Mouse (Mus musculus): ENCODE results near the gene Zeb2.
A peak's percentile ranks its signal among the peaks of the same experiment; 100 is the strongest.

Zeb2 gene

DNA sequence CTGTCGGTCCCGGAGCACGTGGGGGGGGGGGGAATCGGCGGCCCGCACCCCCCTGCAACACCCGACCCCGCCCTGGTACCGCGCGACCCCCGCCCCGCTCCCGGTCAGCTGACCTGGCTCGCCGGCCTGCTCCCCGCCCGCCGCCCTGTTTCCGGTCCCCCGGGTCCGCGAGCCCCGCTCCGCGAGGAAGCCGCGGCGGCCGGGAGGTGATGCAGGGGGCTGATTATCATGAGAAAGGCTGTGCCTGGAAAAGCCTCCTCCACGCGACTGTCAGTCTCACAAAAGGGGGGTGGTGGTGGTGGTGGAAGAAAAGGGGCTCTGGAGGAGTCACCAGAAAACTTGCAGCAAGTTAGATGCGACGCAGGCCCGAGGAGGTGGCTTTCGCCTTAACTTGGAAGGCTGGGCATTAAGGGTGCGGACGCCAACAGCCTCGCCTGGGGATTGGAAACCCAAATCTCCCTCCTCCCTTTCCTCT is at the start of gene Zeb2:
Zeb2 (minus strand) TSS at position 309 of the 475 bp plus-strand sequence.
- peak; percentile 59 to 82 for DNase-seq

- no peak for DNase-seq
Observed at GRCm38 (mm10) chr2:45158785-45159184, 41.6 kb upstream of the Zeb2 start.

DNA sequence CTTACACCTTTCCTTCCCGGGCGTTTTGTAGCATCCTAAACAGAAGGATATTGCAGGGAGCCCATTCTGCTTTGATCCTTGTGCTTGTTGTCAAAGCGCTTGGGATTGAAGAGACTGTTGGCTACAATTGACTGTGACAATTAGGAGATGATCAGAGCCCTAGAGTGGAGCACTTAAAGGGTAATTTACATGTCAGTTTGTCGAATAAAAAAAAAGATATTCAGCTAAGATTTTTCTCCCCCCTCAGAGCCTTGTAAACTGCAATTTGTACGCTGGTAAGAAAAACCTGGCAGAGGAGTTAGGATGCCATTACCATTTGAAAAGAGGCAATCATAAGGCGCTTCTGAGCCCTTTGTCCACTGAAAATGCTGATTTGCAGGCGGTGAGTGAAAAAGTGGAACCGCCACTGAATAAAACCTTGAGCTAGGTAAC is 41.2 kb upstream of the Zeb2 start:
- DNase-seq: no peak

DNA sequence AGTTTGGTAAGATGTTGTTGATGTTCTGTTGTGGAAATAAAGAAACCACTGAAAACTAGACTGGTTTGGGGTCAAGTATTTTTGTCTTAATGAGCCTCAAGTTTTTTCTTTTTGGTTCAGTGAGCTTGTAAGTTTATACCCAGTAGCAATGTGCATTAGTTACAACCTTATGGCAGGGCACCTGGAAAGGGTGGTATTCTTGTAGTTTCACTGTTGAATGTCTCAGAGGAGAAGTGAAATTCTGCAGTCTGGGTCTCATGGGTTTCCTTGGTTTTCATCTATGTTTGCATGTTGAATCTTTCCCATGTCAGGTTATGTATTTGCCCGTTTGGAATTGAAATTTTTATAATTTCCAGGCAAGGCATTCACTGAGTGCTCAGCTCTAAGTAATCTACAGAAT is 36.1 kb upstream of the Zeb2 start:
- no peak for DNase-seq

- no peak for DNase-seq
Observed at GRCm38 (mm10) chr2:45143162-45143561, 26.0 kb upstream of the Zeb2 start.

- no peak for DNase-seq
Observed at GRCm38 (mm10) chr2:45138906-45139305, 21.7 kb upstream of the Zeb2 start.

- DNase-seq: no peak
Observed at GRCm38 (mm10) chr2:45136783-45137182, 19.6 kb upstream of the Zeb2 start.

- no peak for DNase-seq
Observed at GRCm38 (mm10) chr2:45133225-45133624, 16.0 kb upstream of the Zeb2 start.

- DNase-seq: no peak
Observed at GRCm38 (mm10) chr2:45130461-45131156, 13.4 kb upstream of the Zeb2 start.

DNA sequence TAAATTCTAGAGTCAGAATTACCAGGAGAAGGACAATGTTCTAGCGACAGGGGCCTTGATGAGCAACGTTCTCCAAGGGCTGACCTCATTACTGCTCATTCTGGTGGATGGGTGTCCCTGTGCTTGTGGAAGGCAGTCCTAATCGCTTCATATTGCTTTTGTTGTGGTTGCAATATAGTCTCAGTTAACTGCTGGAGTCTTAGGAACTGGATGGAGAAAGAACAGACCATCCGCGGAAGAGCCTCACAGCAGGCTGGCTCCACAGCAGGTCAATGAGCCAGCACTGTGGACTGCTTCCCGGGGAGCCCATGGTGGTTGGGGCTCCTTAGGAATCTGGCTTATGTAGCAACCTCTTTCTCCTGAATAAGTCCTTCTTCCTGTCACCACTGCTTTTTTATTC is 12.4 kb upstream of the Zeb2 start:
- no peak for DNase-seq

GRCm38 (mm10) chr2:45128696-45129095 is 11.5 kb upstream of the Zeb2 start:
- no peak for DNase-seq

- DNase-seq: no peak
Observed at GRCm38 (mm10) chr2:45126401-45126800, 9.2 kb upstream of the Zeb2 start.

DNA sequence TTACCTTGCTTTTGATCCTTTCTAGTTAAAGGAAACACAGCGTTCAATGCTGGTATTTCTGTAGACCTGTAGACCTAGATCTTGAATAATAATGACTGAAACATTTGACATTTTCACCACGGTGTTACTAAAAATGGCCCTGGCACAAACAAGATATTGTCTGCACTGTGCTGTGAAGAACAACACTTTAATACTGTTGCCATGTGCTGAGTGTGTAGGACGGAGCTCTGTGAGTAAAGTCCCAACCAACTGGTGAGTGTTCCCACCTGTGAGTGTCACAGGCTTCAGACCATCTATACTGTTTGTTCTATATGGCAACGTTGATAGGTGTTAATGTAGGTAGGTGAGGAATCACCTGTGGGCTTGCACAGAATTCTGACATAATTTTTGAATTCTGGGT is 8.0 kb upstream of the Zeb2 start:
- DNase-seq: no peak

DNA sequence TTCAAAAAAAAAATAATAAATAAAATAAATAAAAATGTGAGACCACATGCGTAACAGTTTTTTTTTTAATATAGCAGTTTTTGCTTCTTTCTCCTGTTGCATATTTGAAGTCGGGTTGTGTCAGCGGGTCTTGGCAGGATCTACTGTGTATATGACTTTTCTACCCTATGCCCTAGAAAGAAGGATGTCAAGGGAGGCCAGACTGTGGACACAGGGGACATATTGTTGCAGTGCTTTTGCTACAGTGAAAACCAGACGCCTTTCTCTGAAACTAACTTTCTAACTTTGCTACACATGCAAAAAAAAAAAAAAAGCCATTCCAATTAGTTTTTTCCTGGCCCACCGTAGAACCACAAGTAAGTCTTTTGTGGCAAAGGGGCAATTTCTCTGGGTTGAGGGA is 6.3 kb upstream of the Zeb2 start:
- DNase-seq: no peak

DNA sequence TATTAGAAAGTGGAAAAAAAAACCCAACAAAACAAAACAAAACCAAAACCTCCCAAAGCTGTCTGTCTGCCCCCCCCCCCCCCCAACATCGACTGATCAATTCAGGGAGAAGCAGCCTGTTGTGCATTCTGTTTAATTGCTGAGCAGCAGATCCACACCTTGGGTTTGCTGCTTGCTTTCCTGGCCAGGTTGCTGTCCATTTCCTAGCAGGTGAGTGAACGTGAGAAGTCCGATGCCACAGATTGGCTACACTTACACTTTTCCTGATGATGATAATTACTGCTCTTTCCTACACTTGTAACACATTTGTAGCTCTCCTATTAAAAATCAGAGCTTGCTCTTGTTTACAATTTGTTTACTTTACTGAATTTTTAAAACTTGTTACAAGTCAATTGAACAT is 926 bp upstream of the Zeb2 start:
- DNase-seq: no peak

DNA sequence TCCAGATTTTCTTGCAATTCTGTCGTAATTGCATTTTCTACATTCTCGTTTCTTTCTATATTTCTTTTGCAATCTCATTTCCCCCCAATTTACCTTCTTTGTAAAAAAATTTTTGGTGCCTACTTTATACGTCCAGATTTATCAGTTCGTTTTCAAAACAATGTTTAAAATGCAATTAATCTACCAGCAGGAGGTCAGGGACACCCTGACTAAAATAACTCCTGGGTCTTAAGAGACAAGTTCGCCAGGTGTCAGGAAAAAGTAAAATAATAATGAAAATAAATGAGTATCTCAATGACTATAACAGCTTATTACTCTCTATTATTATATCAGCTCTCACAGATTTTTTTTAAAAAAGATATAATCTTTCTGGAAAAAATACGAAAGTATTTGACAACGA is 397 bp upstream of the Zeb2 start:
- DNase-seq: no peak

- DNase-seq: peak in 1 of 2 experiments; percentile 56
Observed at GRCm38 (mm10) chr2:45116531-45117024, 617 bp downstream of the Zeb2 start.

DNA sequence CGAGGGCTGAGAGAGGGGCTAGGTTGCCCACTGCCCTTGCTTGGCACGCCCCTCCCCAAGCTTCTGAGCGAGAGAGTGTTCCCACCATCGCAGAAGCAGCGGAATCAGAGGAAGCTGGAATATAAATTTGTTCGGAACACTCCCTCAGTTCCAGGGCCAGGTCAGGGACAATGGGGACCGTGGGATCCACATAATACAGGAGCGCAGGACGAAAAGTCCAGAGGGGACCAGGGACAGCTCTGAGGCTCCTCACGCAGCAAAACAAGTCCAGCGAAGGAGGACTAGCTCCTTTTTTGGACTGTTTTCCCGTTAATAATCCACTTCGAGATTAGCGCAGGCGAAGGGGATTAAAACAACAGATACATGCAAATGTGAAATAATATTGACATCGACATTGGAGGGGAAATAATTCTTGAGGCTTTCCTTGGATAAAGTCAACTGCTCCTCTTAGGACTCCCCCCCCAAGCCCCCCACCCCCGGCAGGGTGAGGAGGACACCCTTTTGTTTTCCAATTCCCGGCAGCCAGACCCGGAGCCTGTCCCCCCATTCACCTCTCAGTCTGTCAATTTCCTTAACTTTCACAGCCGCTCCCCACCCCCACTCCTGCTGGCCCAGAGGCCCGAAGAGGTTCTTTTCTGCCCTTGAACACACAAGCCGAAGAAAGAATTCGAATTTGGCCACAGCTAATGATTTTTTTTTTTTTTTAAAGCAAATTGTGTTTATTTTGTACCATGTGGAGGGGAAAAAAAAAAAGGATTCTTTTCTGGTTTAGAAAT is 1.3 kb downstream of the Zeb2 start:
- DNase-seq: peak; percentile 78 to 85

DNA sequence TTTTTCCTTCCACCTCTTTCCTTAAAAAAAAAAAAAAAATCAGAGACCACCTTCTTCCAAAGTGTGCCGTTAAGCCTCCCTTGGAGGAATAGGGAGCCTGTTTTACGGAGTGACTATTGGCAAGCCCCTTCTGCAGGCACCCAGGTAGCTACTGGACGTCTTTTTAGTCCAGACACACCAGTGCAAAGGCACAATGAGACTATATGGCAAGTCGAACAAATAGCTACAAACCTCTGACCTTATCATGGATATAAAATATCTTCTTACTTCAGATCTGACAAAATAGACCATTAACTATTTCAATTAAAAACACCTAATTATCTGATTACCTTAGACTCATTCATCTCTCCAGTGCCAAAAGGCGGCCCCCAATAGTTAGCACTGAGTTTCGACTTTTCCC is 2.0 kb downstream of the Zeb2 start:
- DNase-seq: no peak

- DNase-seq: no peak
Observed at GRCm38 (mm10) chr2:45114596-45114995, 2.6 kb downstream of the Zeb2 start.

- DNase-seq: no peak
Observed at GRCm38 (mm10) chr2:45113912-45114311, 3.3 kb downstream of the Zeb2 start.

DNA sequence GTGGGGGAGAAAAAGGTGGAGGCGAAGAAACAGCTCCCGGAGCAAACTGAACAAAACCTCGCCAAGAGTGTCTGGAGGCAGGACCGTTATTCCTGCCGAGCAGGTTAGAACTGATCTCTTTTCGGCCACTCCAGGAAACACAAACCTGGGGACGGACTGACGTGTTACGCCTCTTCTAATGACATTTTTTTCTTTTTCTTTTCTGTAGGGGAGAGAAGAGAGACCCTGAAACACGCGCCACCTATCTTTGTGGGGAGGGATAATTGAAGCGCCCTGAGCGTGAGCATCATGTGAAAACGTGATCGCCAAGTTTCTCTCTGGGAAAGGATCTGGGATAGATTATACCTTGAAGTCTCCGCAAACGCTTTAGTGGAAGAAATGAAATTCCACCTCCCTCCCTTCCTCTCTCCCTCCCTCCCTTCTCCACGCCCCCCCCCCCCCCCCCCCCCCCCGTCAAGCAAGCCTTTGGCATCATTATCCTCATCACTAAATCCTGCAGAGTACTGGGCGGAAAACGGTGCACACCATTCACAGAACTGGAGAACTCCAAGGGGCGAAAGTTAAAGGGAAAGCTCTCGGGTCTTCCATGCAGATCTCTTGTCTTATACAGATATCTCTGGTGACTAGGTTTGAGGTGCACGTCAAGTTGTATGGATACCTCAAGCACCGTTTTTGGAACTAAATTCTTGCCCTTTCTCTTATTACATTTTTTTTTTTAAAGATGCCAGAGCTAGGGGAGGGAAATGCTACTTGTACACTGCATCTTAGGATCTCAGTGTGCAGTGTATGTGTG is 4.1 kb downstream of the Zeb2 start:
- DNase-seq: peak; percentile 55 to 60

Measured in kidney, postnatal 36 days (tissue).